Mouse (Mus musculus) hindbrain, embryonic 16.5 days (tissue): Measurements from ENCODE around the gene Smarcad1. TPM values are rescaled to one million over a fixed set of nuclear protein-coding genes. Genes with fewer than 3 reads are reported as not detected.
A peak's percentile ranks its signal among the peaks of the same experiment; 100 is the strongest.

Experiments used
- ATAC-seq: fragments of 200-750 bp; cut with Nextera tagmentation; 2 replicates; pipeline ENCODE4 v1.8.0; 2017; ENCODE audit warnings: moderate TSS enrichment, moderate library complexity
- H3K27ac ChIP-seq: fragments of 300-500 bp; sonication (generic); 2 replicates; pipeline ENCODE4 v1.5.1; 2014; ENCODE audit warnings: low read depth, mild to moderate bottlenecking, control low read depth, low read length, moderate library complexity
- H3K27me3 ChIP-seq: fragments of 300-500 bp; sonication (generic); replicated peaks from 2 replicates; pipeline ENCODE4 v1.6.1; 2014; ENCODE audit warnings: low read length; ENCODE audit not compliant: control insufficient read depth, insufficient read depth
- H3K36me3 ChIP-seq: fragments of 300-500 bp; sonication (generic); 2 replicates; pipeline ENCODE4 v1.6.1; 2014; ENCODE audit warnings: mild to moderate bottlenecking, low read length, moderate library complexity, mixed read lengths; ENCODE audit not compliant: control insufficient read depth, insufficient read depth
- H3K4me1 ChIP-seq: fragments of 300-500 bp; sonication (generic); 2 replicates; pipeline ENCODE4 v1.6.1; 2014; ENCODE audit warnings: low read depth, low read length; ENCODE audit not compliant: control insufficient read depth, insufficient read depth
- H3K4me2 ChIP-seq: fragments of 300-500 bp; sonication (generic); 2 replicates; pipeline ENCODE4 v1.6.1; 2014; ENCODE audit warnings: mild to moderate bottlenecking, low read length, control low read depth, moderate library complexity
- H3K4me3 ChIP-seq: fragments of 300-500 bp; sonication (generic); 2 replicates; pipeline ENCODE4 v1.5.1; 2014; ENCODE audit warnings: mild to moderate bottlenecking, low read length, control low read depth, moderate library complexity
- H3K9ac ChIP-seq: fragments of 300-500 bp; sonication (generic); 2 replicates; pipeline ENCODE4 v1.6.1; 2014; ENCODE audit warnings: low read depth, mild to moderate bottlenecking, control low read depth, low read length, moderate library complexity
- H3K9me3 ChIP-seq: fragments of 300-500 bp; sonication (generic); 2 replicates; pipeline ENCODE4 v1.6.1; 2014; ENCODE audit warnings: mild to moderate bottlenecking, low read length, moderate library complexity; ENCODE audit not compliant: control insufficient read depth
- WGBS: fragments of 180-500 bp; shearing (Covaris S2); extraction: QIAGEN DNeasy Blood & Tissue Kit; methylation state at CpG from one replicate; pipeline ENCODE4 v1.1.7; 2014; 5-methylcytosine and 5-hydroxymethylcytosine counted together
- polyA plus RNA-seq: library from polyadenylated mRNA; unstranded; fragments of >200 nt; fragmentation: Nextera tagmentation; extraction: Ambion mirVana; gene quantifications from 2 replicates; pipeline ENCODE4 v1.2.1, GENCODE M21; 2015

Gene Smarcad1
- polyA plus RNA-seq, 1 experiment from 2014 or later = 45.2 TPM

DNA sequence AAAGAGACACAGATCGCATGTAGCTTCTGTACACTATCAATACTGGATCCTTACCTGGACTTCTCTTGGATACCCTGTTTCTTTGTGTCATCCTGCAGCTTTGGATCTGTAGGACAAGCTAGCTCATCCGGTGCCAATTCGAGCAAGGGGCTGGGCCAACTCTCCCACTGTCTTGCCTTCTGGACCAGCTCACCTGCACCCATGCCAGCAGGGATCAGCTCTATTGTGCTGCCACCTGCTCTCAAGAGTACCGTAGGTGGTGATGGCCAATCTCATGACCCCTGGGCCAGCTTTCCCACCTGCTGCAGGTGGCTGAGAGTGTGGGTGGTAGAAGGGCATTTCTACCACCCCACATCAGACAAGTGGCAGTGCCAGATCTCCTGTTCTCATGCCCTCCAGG, 114.7 kb downstream of the Smarcad1 start:
- ATAC-seq = no peak
- no peak overlapping the region for H3K9ac ChIP-seq
- H3K27me3 ChIP-seq = no peaks in the 10 kb centered on the region
- H3K4me2 ChIP-seq = no peak overlapping the region
- no peak overlapping the region for H3K4me3 ChIP-seq
- H3K27ac ChIP-seq = no peak overlapping the region
- no peaks in the 10 kb centered on the region for H3K36me3 ChIP-seq
- WGBS = 89% methylated on average over 4 of the region's 4 CpGs
- no peaks in the 10 kb centered on the region for H3K9me3 ChIP-seq
- H3K4me1 ChIP-seq = no peaks in the 10 kb centered on the region

DNA sequence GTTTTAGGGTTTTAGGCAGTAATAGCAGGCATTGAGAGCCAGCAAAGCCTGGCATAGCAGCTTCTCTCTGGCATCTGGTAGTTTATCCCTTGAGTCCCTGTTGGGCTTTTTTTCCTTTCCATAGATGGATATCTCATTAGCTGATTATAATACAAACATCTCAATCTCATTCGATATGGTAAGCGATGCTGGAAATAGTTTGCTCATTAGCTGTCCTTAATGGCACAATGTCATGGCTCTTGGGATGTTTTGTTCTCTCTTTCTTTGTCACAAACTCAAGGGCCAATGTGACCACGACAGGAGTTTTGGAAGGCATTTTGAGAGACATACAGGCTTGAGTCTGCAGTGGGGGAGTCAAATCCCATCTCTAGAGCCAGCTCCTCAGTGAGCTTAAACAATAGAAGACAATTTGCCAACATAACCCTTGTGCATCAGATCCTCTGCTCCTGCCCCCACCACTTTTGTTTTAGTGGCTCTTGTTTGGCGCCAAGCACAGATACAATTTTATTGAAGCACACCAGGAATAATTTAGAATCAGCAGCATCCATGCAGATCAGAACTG, 117.1 kb downstream of the Smarcad1 start:
- no peak overlapping the region for H3K27ac ChIP-seq
- no peak overlapping the region for H3K4me3 ChIP-seq
- H3K4me1 ChIP-seq = no peaks in the 10 kb centered on the region
- H3K9me3 ChIP-seq = no peaks in the 10 kb centered on the region
- H3K27me3 ChIP-seq = no peaks in the 10 kb centered on the region
- peak; percentile 73; the same call in 1 of the 2 replicates for ATAC-seq
- WGBS = 43% methylated on average over 4 of the region's 4 CpGs
- no peaks in the 10 kb centered on the region for H3K36me3 ChIP-seq
- no peak overlapping the region for H3K4me2 ChIP-seq
- no peak overlapping the region for H3K9ac ChIP-seq

DNA sequence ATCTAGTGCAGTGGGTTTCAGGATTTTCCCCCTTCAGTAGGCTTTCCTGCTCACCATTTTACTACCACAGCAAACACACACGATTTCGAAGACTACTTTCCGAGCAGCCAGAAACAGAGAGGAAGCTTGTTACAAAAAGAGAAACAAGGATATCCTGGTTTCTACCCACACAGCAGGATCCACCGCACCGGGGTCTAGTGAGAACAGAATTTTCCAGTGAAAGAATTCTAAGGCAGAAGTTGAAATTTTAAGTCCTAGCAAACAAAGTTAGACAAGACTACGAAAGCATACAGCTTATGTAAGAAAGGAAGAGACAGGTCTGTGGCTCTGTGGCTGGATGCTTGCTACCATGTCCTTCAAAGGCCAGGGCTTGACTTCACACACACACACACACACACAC, 121.8 kb downstream of the Smarcad1 start:
- no peak for ATAC-seq

DNA sequence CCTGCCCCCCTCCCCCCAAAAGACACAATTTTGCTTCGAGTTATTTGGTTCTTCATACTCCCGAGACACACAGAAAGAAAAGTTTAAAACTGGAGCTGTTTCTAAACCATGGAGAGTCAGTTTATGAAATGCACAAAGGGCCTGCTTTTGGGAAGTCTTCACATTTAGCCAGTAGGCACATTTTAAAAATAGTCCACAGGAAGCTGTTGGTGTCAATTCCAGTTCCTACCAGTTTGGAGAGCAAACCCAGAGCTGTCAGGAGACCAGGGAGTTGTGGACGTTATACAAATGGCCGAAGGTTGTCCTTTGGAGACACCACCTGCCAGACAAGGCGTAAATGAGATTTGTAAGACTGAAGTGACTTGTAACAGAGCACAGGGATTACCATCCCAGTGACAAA, 122.6 kb downstream of the Smarcad1 start:
- ATAC-seq = no peak
- H3K27me3 ChIP-seq = no peaks in the 10 kb centered on the region
- 69% methylated on average over 5 of the region's 5 CpGs for WGBS
- no peak overlapping the region for H3K4me3 ChIP-seq
- no peaks in the 10 kb centered on the region for H3K36me3 ChIP-seq
- no peaks in the 10 kb centered on the region for H3K9me3 ChIP-seq
- no peak overlapping the region for H3K4me2 ChIP-seq
- H3K4me1 ChIP-seq = no peaks in the 10 kb centered on the region
- no peak overlapping the region for H3K9ac ChIP-seq
- H3K27ac ChIP-seq = no peak overlapping the region

More for the DNA sequence above, 121.8 kb downstream of the Smarcad1 start:
- 86% methylated on average over 6 of the region's 6 CpGs for WGBS
- Histone ChIP-seq H3K4me1 (no peaks in the 10 kb centered on the region), H3K9me3 (no peaks in the 10 kb centered on the region), H3K9ac (no peak overlapping the region), H3K36me3 (no peaks in the 10 kb centered on the region), H3K4me3 (no peak overlapping the region), H3K4me2 (no peak overlapping the region), H3K27me3 (no peaks in the 10 kb centered on the region), H3K27ac (no peak overlapping the region)

Other genes starting within 250 kb of the Smarcad1 start
- gene Hpgds, start 102.3 kb downstream of the Smarcad1 start, polyA plus RNA-seq = 3.9 and 4.6 TPM in 2 replicates